Mouse (Mus musculus) liver, embryonic 14.5 days (tissue): ENCODE measurements around the gene Zfp970.
"Not testable (repeated sequence)": the region's sequence is repeated elsewhere in the genome, so short reads cannot be mapped to it uniquely, and the experiment has no call there.

Experiments
- CTCF ChIP-seq: IDR thresholded peaks from 2 replicates; pipeline ENCODE4 v1.5.1; 2016; ENCODE audit warnings: antibody characterized with exemption, low read depth, control low read depth
- EP300 ChIP-seq: IDR thresholded peaks from 2 replicates; pipeline ENCODE4 v1.6.1; 2016; ENCODE audit warnings: antibody characterized with exemption, low read depth

DNA sequence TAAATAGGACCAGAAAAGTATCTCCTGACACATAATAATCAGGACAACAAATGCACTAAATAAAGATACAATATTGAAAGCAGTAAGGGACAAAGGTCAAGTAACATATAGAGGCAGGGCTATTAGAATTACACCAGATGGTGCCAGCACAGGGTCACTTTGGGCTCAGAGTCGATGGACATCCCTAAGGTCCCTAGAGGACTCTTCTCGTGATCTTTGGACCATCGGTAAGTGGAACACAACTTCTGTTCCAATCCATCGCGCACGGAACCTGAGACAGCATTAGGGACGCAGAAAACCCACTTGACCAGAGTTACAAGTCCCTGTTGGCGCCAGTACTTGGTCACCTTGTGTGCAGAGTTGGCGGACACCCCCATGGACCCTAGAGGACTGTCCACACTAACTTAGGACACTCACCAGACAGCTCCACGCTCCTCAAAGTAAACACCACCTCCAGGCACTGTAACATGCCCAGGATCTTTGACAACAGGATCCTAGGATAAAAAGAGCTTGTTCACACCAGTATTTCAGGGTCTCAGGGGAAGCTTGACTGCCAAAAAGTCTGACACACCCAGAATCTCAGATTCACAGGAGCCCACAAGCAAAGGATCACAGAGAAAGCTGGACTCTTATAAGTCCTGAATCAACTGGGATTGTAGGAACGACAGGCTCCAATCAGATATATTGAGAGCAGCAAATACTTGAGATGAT lies 18.9 kb downstream of the Zfp970 start:
- not testable (repeated sequence) for TF ChIP-seq EP300, CTCF
